Mouse (Mus musculus): ENCODE results near the gene Olfr329-ps.
"Not testable (repeated sequence)": the region's sequence is repeated elsewhere in the genome, so short reads cannot be mapped to it uniquely, and the experiment has no call there.

The Olfr329-ps gene

DNA sequence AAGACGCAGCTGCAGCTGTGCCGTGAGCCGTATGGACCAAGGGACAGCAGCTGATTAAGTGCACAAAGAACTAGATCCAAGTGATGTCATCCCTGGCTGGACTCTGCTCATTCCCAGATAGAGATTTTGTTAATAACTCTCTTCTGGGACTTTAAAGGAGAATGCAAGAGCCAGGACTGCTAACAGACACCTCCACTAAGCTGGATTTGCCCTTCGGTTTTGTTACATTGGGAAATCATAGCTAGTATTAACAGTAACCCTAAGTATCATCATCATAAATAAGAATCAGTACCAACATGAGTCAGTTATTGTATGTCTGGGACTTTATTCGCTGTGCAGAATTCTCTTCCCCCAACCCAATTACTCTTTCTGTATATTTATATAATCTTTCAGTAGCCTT lies at the start of gene Olfr329-ps:
Gene Olfr329-ps (minus strand): TSS at position 101 of the 400 bp plus-strand sequence.
- no peak for DNase-seq (ENCODE audit: low read depth)

DNA sequence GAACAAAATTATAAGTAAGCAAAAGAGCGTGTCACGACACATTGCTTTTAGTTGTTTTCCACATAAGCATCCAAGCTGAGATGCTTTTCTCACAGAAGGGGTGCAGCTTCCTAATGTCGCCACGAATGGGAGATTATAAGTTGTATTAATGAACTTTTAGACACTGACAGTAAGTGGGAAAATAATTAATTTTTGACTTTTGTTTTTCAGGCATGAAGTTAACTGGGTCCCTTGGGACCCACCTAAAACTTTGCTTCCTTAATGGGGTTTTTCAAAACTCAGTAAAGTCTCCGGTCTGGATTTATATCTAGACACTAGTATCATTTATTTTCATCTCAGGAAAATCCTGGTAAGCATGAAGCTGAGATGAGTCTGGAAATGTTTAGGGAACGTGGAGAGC lies 48.6 kb upstream of the Olfr329-ps start, which contains the start of gene Olfr324:
Gene Olfr324 (plus strand): TSS at position 301 of the 400 bp plus-strand sequence.
- no peak for DNase-seq (ENCODE audit: low read depth)

DNA sequence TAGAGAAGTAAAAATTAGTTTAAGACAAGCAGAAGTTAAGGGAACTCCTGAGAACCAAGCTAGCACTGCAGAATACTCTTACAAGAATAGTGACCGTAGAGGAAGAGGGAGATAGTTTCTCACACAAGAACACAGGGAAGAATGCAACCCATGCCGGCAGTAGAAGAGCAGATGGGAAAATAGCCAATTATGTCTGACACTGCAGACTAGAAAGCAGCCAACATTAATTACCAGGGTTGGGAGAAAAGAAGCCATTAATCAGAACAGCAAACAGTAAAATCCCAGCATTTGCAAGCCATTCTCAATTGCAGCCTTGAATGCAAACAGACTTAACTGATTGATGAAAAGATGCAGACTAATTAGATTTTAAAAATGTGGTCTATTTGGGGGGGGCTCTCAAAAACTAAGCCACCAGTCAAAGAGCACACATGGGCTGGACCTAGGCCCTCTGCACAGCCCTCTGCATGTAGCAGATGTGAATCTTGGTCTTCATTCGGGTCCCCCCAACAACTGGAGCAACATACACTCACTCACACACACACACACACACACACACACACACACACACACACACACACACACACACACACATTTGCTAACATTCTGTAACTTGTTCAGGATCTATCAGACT lies 42.5 kb upstream of the Olfr329-ps start:
- DNase-seq (ENCODE audit: low read depth): no peak

DNA sequence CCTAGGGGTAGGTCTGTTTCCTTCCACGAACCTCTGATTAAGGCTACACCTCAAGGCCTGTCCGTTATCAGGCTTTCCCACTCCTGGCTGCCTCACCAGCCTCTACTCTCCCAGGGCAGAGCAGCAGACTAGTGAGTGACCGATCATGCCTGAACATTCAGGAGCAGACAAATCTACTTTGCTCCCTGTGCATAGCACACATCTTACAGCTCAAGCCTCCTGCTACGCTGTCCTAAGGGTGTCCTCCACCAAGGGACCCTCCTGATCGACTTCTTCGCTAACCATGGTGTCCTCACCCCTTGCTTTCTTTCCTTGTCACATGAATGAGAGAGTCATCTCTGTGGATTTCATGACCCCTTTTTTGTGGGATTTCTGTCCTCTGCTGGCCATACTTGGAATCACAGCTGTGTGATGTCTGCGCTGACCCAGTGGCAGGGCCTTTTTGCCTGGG lies 41.7 kb upstream of the Olfr329-ps start:
- DNase-seq (ENCODE audit: low read depth): peak; percentile 4

DNA sequence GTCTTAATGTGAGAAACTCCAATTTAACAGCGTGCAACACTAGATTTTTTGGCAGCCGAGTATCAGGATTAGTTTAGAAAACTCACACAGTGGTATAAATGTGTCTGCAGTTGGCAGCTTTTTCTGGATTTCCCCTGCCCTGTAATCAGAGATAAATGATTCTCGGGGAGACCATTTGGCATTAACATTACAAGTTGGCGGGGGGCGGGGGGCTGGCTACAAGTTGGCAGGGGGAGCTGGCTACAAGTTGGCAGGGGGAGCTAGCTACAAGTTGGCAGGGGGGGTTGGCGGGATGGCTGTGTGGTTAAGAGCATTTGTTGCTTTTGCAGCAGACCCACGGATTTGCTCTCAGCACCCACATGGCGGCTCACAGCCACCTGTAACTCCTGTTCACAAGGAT lies 32.4 kb upstream of the Olfr329-ps start:
- DNase-seq (ENCODE audit: low read depth): no peak

DNA sequence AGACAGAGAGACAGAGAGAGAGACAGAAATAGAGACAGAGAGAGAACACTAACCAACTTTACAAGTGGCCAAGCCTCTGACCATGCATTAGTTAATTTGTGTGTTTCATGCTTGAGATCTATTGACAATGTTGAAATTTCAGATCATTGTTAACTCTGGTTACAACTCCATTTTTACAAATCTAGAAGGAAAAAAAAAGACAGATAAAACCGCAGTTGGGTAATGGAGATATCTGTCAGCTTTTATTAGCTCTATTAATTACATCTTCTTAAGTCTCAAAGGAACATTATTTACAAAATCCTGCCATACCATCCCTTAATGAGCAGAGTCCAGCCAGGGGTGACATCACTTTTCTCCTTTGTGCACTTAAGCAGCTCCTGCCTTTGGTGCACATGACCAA lies 31.2 kb upstream of the Olfr329-ps start, which contains the start of gene Olfr325:
Gene Olfr325 (plus strand): TSS at position 301 of the 400 bp plus-strand sequence.
- DNase-seq (ENCODE audit: low read depth): no peak

DNA sequence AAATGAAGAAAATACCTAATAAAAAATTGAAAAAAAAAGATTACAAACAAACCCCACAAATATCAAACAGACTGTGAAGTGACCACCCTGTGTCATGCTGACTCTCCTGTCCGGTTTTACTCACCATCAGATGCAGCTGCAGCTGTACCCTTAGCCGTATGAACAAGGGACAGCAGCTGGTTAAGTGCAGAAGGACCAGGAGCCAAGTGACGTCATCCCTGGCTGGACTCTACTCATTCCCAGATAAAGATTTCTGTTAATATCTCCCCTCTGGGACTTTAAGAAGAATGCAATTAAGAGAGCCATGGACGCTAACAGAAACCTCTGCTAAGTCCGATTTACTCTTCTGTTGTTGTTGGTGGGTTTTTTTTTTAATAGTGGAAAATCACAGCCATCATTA lies 24.2 kb upstream of the Olfr329-ps start, which contains the start of gene Olfr224:
Gene Olfr224 (minus strand): TSS at position 149 of the 400 bp plus-strand sequence.
- DNase-seq (ENCODE audit: low read depth): no peak

DNA sequence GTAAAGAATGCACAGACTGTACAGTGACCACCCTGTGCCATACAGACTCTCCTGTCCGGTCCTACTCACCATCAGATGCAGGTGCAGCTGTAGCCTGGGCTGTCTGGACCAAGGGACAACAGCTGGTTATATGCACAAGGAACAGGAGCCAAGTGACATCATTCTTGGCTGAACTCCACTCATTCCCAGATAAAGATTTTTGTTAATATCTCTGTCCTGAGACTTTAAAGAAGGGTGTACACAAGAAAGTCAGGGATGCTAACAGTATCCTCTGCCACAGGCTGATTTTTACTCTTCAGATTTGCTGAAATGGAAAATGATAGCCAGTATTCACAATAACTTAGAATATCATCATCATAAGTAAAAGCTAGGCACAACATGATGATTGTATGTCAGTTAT lies 9.3 kb upstream of the Olfr329-ps start, which contains the start of gene Olfr328:
Gene Olfr328 (minus strand): TSS at position 101 of the 400 bp plus-strand sequence.
- no peak for DNase-seq (ENCODE audit: low read depth)

DNA sequence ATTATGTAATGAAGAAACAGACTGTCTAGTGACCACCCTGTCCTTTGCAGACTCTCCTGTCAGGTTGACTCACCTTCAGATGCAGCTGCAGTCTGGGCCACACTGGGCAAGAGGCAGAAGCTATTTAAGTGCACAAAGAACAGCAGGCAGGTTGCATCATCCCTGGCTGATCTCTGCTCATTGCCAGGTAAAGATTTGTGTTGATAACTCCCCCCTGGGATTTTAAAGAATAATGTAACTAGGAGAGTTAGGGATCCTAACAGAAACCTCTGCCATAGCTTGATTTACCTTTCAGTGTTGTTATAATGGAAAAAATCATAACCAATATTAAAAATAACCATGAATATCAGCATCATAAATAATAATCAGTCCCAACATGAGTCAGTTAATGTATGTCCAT lies 11.5 kb downstream of the Olfr329-ps start, which contains the start of gene Olfr330:
Gene Olfr330 (minus strand): TSS at position 101 of the 400 bp plus-strand sequence.
- not testable (repeated sequence) for DNase-seq (ENCODE audit: low read depth)

DNA sequence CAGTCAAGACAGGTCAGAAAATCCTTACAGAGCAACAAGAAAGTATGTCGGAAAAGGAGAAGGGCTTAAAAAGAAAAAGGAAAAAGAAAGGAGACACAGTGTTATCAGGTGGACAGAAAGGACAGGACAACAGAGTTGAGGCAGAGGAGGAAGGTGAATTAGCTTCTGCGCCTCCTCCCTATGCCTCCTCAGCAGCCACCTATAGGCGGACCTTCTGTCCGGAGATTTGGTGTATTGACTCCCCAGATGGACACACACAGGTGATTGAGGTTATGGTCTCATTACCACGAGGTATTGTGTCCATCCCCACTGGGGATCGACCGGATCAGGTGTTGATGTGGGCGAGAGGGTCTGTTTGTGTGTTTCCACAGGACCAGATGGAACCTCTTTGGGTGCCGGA lies 26.5 kb downstream of the Olfr329-ps start:
- DNase-seq (ENCODE audit: low read depth): not testable (repeated sequence)

DNA sequence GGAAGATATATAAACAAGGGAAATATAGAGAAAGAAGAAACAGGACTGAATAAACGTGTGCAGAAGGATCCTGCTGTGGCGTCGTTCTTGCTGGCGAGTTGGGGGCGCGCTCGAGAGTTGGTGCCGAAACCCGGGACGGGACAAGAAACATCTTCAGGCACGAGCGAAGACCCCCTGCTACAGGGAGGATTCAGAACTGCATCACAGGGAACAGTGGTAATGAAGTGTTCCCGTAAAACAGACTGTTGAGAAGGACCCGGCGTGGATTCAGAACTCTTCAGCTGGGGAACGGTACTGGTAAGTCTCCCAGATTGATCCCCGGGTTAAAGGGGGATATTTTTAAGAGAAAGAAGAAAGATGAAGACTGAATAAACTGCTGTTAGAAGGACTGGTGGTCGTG lies 27.3 kb downstream of the Olfr329-ps start:
- not testable (repeated sequence) for DNase-seq (ENCODE audit: low read depth)

DNA sequence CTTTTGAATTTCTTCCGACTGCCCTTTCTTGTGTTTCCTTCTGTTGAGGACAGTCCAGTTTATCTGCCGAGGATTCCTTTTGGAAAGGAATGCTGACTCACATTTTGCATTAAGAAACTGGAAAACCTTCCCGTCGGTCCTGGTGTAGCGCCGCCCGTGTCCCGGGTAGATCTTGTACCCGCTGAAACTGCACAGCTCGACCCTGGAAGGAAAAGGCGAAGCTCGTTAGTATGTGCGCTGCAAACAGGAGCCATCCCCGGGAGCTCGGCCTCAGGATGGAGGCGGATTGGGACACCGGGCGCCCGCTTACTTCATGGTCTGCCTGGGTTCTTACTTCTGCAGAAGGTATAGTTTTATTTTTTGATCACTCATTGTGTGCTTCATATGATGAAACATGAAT lies 37.2 kb downstream of the Olfr329-ps start:
- DNase-seq (ENCODE audit: low read depth): not testable (repeated sequence)

DNA sequence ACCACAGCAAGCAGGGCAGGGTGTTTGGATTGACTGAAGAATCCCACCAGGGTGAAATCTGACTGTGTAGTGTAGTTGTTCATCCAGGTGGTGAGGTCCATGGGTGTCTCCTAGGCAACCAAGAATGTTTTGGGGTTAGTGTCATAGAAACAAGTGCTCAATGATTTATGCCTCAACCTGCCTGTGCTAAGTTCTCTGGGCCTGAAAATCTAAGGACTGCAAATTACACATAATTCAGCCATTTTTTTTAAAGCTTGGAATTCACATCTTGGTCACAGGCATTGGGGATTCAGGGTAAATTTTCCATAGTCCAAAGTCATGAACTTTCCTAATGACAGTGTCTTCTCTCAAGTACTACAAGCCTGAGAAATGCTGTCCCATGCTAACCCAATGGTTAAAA lies 43.8 kb downstream of the Olfr329-ps start, which contains the start of gene Olfr331:
Gene Olfr331 (minus strand): TSS at position 101 of the 400 bp plus-strand sequence.
- not testable (repeated sequence) for DNase-seq (ENCODE audit: low read depth)

DNA sequence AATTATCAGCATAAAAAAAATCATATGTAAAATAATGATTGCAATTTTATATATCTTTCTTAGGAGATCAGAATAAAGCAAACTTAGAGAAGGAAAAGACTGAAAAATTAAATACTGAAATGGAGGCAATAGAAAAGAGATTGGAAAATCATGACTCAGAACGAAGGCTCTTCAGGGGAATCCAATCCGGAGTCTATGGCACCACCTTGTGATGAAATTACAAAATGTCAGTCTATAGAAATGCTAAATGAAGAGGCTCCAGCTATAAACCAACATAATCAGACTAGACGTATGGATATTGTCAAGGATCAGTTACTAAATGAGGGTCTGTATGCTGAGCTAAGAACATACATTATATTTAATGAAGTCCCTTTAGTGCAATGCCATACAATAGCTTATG lies 46.9 kb downstream of the Olfr329-ps start:
- no peak for DNase-seq (ENCODE audit: low read depth)

DNA sequence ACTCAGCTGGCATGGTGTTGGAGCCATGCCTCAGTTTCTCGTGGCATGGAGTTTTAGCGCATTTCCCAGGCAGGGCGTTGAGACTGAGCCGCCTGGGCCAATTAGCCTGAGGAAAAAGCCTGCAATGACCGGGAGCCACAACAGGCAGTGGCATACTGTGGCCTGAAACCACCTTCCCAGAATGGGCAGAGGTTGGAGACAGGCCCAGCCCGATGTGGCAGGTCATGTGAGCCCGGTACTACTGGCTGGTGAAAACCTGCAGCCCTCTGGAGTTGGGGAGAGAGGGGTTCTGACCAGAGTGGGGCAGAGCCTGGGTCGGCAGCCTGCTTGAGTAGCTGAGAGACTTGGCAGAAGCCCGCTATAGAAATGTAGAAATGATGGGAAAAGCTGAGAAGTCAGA lies 47.5 kb downstream of the Olfr329-ps start:
- DNase-seq (ENCODE audit: low read depth): no peak

DNA sequence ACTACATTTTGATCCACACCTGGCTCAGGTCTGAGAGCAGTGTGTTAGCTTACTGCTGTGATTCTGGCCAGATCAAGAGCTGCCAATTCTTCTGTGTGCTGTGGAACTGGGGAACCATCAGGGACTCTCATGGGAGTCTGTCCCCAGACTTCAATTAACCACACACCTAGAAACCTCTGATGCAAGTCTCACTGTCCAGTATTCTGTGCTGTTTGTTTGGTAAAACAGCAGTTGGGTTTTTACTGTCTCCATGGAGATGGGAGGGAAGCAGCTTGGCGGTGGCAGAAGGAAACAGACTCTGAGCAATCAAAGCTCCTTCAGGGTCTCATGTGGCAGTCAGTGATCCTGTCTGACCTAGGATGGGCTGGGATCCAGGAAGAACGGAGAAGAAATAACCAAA lies 53.8 kb downstream of the Olfr329-ps start, which contains the start of gene Olfr332:
Gene Olfr332 (minus strand): TSS at position 101 of the 400 bp plus-strand sequence.
- no peak for DNase-seq (ENCODE audit: low read depth)

Data from naive thymus-derived CD4-positive, alpha-beta T cell, adult 2 months (primary cell).